8 mouse cellular contexts compared by ENCODE assay signal in the genomic region with DNA sequence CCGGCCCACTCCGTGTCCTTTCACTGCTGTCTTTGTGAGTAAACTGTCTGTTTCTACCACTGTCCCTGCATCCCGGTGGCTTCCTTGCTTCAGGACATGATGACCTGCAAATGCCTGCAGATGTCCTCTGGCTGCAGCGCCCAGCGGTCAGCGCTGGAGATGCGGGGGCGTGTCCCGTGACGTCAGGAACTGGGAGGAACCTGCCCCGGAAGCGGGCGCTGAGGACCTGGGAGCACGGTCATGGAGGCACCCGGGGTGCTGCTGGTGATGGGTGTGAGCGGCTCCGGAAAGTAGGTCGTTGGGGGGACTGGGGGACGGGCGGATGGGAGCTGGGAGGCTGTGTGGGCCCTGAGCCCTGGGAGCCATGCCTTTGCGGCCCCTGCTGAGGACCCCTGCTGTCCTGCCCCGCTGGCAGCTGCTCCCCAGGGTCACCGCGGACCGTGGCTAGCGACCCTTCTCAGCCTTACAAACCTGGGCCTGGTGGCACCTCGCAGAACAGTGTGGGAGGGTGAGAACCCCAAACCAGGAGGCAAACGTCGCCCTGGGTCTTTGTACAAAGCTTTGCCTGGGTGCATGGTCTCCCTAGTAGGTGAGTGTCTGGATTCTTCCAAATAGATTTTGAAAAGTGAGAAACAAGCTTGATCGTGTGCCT. TPM values are rescaled to one million over a fixed set of nuclear protein-coding genes. Genes with fewer than 3 reads are reported as not detected.
DNase-seq lines count a peak whose midpoint lies in the region; ATAC-seq and TF ChIP-seq lines count a peak whose summit lies in the region.

Idnk (plus strand) TSS at position 203 of the 652 bp plus-strand sequence.

- intact Hi-C loops in gastrocnemius, adult 2 months (cut with DNase I), result loop anchor here (2.0 to 10.0 kb wide), 5 partner anchors 29 to 385 kb away; partner anchors contain the start of genes 2210016F16Rik and Hnrnpa0

- peaks cover 13% of the 10 kb centered on the region for H3K36me3 ChIP-seq in hindbrain, embryonic 16.5 days (ENCODE audit: control insufficient read depth, insufficient read depth, low read length)

- peak within 1 kb of the TSS; percentile 90 for H3K4me3 ChIP-seq in gastrocnemius, adult 2 months
- H3K4me3 ChIP-seq in hindbrain, embryonic 16.5 days (ENCODE audit: low read length), result peak within 1 kb of the TSS; percentile 88

- peak within 1 kb of the TSS; percentile 92 for H3K9ac ChIP-seq in hindbrain, embryonic 16.5 days (ENCODE audit: low read depth, low read length)

- DNase-seq in ZHBTc4 (ENCODE audit: low read depth, low spot score), result peak; percentile 73
- peak; percentile 94 for DNase-seq in gastrocnemius, adult 2 months
- peak; percentile 58 for DNase-seq in left cerebral cortex, adult 11 months (ENCODE audit: low spot score)
- peak; percentile 91 to 93 for DNase-seq in lung, postnatal 4 days
- peak; percentile 94 for DNase-seq in retina, postnatal 1 day
- DNase-seq in thymus, postnatal 4 days, result peak; percentile 89

- peak; percentile 37 for TF ChIP-seq CTCF in gastrocnemius, adult 2 months (IDR thresholded peaks at IDR 0.05)

- no peaks in the 10 kb centered on the region for H3K27me3 ChIP-seq in hindbrain, embryonic 16.5 days (replicated peaks; ENCODE audit: control insufficient read depth, insufficient read depth, low read length)

- H3K27ac ChIP-seq in gastrocnemius, adult 2 months, result peak within 1 kb of the TSS; percentile 89
- peak within 1 kb of the TSS; percentile 76 for H3K27ac ChIP-seq in hindbrain, embryonic 16.5 days (ENCODE audit: low read depth, low read length)

- H3K4me2 ChIP-seq in hindbrain, embryonic 16.5 days (ENCODE audit: low read length), result peak within 1 kb of the TSS; percentile 98

- H3K9me3 ChIP-seq in hindbrain, embryonic 16.5 days (ENCODE audit: control insufficient read depth, low read length), result no peaks in the 10 kb centered on the region; the same call in 1 of the 2 replicates

- peaks cover 7% of the 10 kb centered on the region for H3K4me1 ChIP-seq in hindbrain, embryonic 16.5 days (ENCODE audit: control insufficient read depth, insufficient read depth, low read depth, low read length)

- ATAC-seq in common myeloid progenitor, adult 5-6 weeks (replicated peaks; ENCODE audit: low read depth, poor library complexity, severe bottlenecking), result peak; percentile 84
- peak; percentile 87 for ATAC-seq in hindbrain, embryonic 16.5 days

- under 1% methylated on average over 28 of the region's 30 CpGs for WGBS in hindbrain, embryonic 16.5 days

RNA-seq across cellular contexts. Expression of gene Idnk, which starts in this region (rescaled TPM):
- 24.9 and 28.5 TPM in 2 replicates for total RNA-seq in common myeloid progenitor, adult 5-6 weeks (2017)
- total RNA-seq in gastrocnemius, adult 2 months (2021), result 10 to 100 TPM in 1 of 2 experiments, 1 to 10 TPM in 1; 8.0 to 10.8 TPM
- polyA plus RNA-seq in hindbrain, embryonic 16.5 days (2015; fragmentation: Nextera tagmentation; extraction: Ambion mirVana), result 53.5 and 56.3 TPM in 2 replicates

Comparison
In these comparisons a context has a peak if more than half of its experiments do, and no peak if none do; other contexts are left out.
1. Peak in every context shown above with its lines: DNase-seq, ATAC-seq, H3K4me3 ChIP-seq and H3K27ac ChIP-seq.